In genomic region chr5:102677176-102677575, GRCm38 (mm10) we compare ENCODE assay signal across 23 mouse cellular contexts.
DNase-seq lines count a peak whose midpoint lies in the region; ATAC-seq and TF ChIP-seq lines count a peak whose summit lies in the region.
"Had no signal": no experiment of that assay in that cellular context is flagged by ENCODE, and none has a peak within 500 bp of the region (broad histone marks: within the 10 kb centered on the region; RNA-seq: fewer than 3 reads in every experiment).

No protein-coding gene starts in this region.

- in situ Hi-C loops in Patski (cut with MboI; ENCODE audit: low pct_unique_long_range_greater_than_20kb): no loop called here

- peak; percentile 37 for DNase-seq in lung, embryonic 14.5 days
- no peak for DNase-seq in lung, adult 18-20 months
- no peak for DNase-seq in stomach, postnatal 0 days (ENCODE audit: low spot score)
- DNase-seq in Patski (ENCODE audit: low read depth, low spot score): peak; percentile 64
- DNase-seq in layer of hippocampus, postnatal 10 days (ENCODE audit: low spot score in 2 of 2): no peak
- no peak for DNase-seq in gastrocnemius, adult 18-20 months (ENCODE audit: low spot score)
- DNase-seq: adrenal gland, adult 2 months; adrenal gland, postnatal 25 days; B cell, adult 2 months; cerebellum, adult 11 months; cerebellum, adult 8-10 months; cerebellum, postnatal 14 days; embryo, embryonic 11 days; gastrocnemius, postnatal 10 days; heart, adult 2 months had no signal

- H3K27me3 ChIP-seq in lung, embryonic 14.5 days (ENCODE audit: insufficient read depth, low read length): no peaks in the 10 kb centered on the region
- H3K27me3 ChIP-seq in stomach, embryonic 16.5 days (ENCODE audit: control insufficient read depth, insufficient read depth, low read length): no peaks in the 10 kb centered on the region
- no peaks in the 10 kb centered on the region for H3K27me3 ChIP-seq in stomach, postnatal 0 days (ENCODE audit: control insufficient read depth, insufficient read depth, low read length)
- no peaks in the 10 kb centered on the region for H3K27me3 ChIP-seq in Patski
- H3K27me3 ChIP-seq: embryonic facial prominence, embryonic 15.5 days; forebrain, embryonic 15.5 days; heart, embryonic 12.5 days had no signal

- TF ChIP-seq EP300 in stomach, postnatal 0 days (optimal IDR thresholded peaks at IDR 0.05): no peak

- no peaks in the 10 kb centered on the region for H3K4me1 ChIP-seq in lung, embryonic 14.5 days (ENCODE audit: insufficient read depth)
- peaks cover 3% of the 10 kb centered on the region; the same call in 1 of the 2 replicates for H3K4me1 ChIP-seq in stomach, embryonic 16.5 days (ENCODE audit: control insufficient read depth, insufficient read depth, low read length)
- H3K4me1 ChIP-seq in stomach, postnatal 0 days (replicated peaks; ENCODE audit: control insufficient read depth, insufficient read depth): peaks cover 3% of the 10 kb centered on the region; the same call in 1 of the 2 replicates
- H3K4me1 ChIP-seq: forebrain, embryonic 15.5 days; heart, embryonic 12.5 days; hindbrain, embryonic 10.5 days had no signal

- POLR2A ChIA-PET in Patski (lab: Charles Lee): no interaction called here

- no peak for TF ChIP-seq CTCF in lung, embryonic 14.5 days (IDR thresholded peaks at IDR 0.05; ENCODE audit: low read depth)
- no peak for TF ChIP-seq CTCF in stomach, postnatal 0 days (IDR thresholded peaks at IDR 0.05; ENCODE audit: low read depth)
- no peak for TF ChIP-seq CTCF in Patski (IDR thresholded peaks at IDR 0.05)

- H3K4me2 ChIP-seq in lung, embryonic 14.5 days: no peak overlapping the region
- no peak overlapping the region for H3K4me2 ChIP-seq in stomach, embryonic 16.5 days (ENCODE audit: low read depth, low read length)
- H3K4me2 ChIP-seq in stomach, postnatal 0 days (replicated peaks; ENCODE audit: low read depth): no peak overlapping the region
- H3K4me2 ChIP-seq: embryonic facial prominence, embryonic 15.5 days; forebrain, embryonic 15.5 days; heart, embryonic 12.5 days; hindbrain, embryonic 14.5 days had no signal

- no peaks in the 10 kb centered on the region for H3K9me3 ChIP-seq in lung, embryonic 14.5 days (ENCODE audit: low read depth, low read length)
- H3K9me3 ChIP-seq in stomach, embryonic 16.5 days (replicated peaks; ENCODE audit: control insufficient read depth, low read length): no peaks in the 10 kb centered on the region
- no peaks in the 10 kb centered on the region for H3K9me3 ChIP-seq in stomach, postnatal 0 days (ENCODE audit: control insufficient read depth, low read length)
- H3K9me3 ChIP-seq: embryonic facial prominence, embryonic 15.5 days; forebrain, embryonic 15.5 days; heart, embryonic 12.5 days; hindbrain, embryonic 10.5 days had no signal

- H3K27ac ChIP-seq in lung, embryonic 14.5 days (ENCODE audit: low read depth): no peak overlapping the region
- 0 out of 2 replicates have a peak overlapping the region, but pooled peaks have one; percentile 29 for H3K27ac ChIP-seq in stomach, embryonic 16.5 days (ENCODE audit: low read length)
- no peak overlapping the region for H3K27ac ChIP-seq in stomach, postnatal 0 days (replicated peaks)
- H3K27ac ChIP-seq: embryonic facial prominence, embryonic 15.5 days; forebrain, embryonic 15.5 days; heart, adult 2 months; hindbrain, embryonic 10.5 days; hindbrain, embryonic 14.5 days had no signal

- H3K9ac ChIP-seq in lung, embryonic 14.5 days: no peak overlapping the region
- H3K9ac ChIP-seq in stomach, embryonic 16.5 days (ENCODE audit: low read length): no peak overlapping the region
- no peak overlapping the region for H3K9ac ChIP-seq in stomach, postnatal 0 days (ENCODE audit: low read length)
- H3K9ac ChIP-seq: embryonic facial prominence, embryonic 15.5 days; forebrain, embryonic 15.5 days; heart, embryonic 12.5 days; hindbrain, embryonic 14.5 days had no signal

- CTCF ChIA-PET in Patski (lab: Charles Lee): no interaction called here

- WGBS in lung, embryonic 14.5 days: 26% methylated on average over 2 of the region's 2 CpGs
- WGBS in stomach, embryonic 16.5 days: 18% methylated on average over 2 of the region's 2 CpGs
- WGBS in stomach, postnatal 0 days: 17% methylated on average over 2 of the region's 2 CpGs

- no peak overlapping the region for H3K4me3 ChIP-seq in lung, embryonic 14.5 days (ENCODE audit: low read depth, low read length)
- no peak overlapping the region for H3K4me3 ChIP-seq in stomach, embryonic 16.5 days (replicated peaks; ENCODE audit: low read length)
- no peak overlapping the region for H3K4me3 ChIP-seq in stomach, postnatal 0 days (ENCODE audit: low read depth, low read length)
- H3K4me3 ChIP-seq: embryonic facial prominence, embryonic 15.5 days; forebrain, embryonic 15.5 days; heart, adult 2 months; heart, embryonic 12.5 days; hindbrain, embryonic 10.5 days had no signal

- no peaks in the 10 kb centered on the region for H3K36me3 ChIP-seq in lung, embryonic 14.5 days (ENCODE audit: insufficient read depth)
- no peaks in the 10 kb centered on the region for H3K36me3 ChIP-seq in stomach, embryonic 16.5 days (ENCODE audit: control insufficient read depth, insufficient read depth, low read length)
- no peaks in the 10 kb centered on the region for H3K36me3 ChIP-seq in stomach, postnatal 0 days (ENCODE audit: control insufficient read depth, insufficient read depth, low read length)
- H3K36me3 ChIP-seq: embryonic facial prominence, embryonic 15.5 days; forebrain, embryonic 15.5 days; G1E; heart, embryonic 12.5 days; hindbrain, embryonic 10.5 days had no signal

- no peak for ATAC-seq in lung, embryonic 14.5 days (ENCODE audit: insufficient read depth)
- ATAC-seq in stomach, embryonic 16.5 days (ENCODE audit: insufficient read depth, low FRiP score): no peak
- no peak for ATAC-seq in stomach, postnatal 0 days (ENCODE audit: low FRiP score, low TSS enrichment)
- ATAC-seq in Patski: peak; percentile 85
- ATAC-seq: CD4-positive, CD25-positive, alpha-beta regulatory T cell, adult 4 months; forebrain, embryonic 15.5 days had no signal

Comparison
In these comparisons a context has a peak if more than half of its experiments do, and no peak if none do; other contexts are left out.
1. DNase-seq: peak in lung, embryonic 14.5 days (single experiment) and Patski (single experiment); none in lung, adult 18-20 months (0 of 2), stomach, postnatal 0 days (single experiment), layer of hippocampus, postnatal 10 days (0 of 2) and gastrocnemius, adult 18-20 months (single experiment).